Mouse (Mus musculus) monocyte, adult 5-6 weeks (primary cell): ENCODE measurements around the gene Lrrc49. TPM values are rescaled to one million over a fixed set of nuclear protein-coding genes. Genes with fewer than 3 reads are reported as not detected.

Experiments used
- total RNA-seq: library from RNA; stranded (forward); fragments of 200-1000, 200-491, 200-594 nt; gene quantifications from 3 replicates; pipeline ENCODE4 v1.2.3, GENCODE M21; 2017

Lrrc49 gene
- total RNA-seq, 1 experiment from 2014 or later, result 0.86 TPM

Other genes starting within 250 kb of the Lrrc49 start
- 0.21 TPM in 1 of 3 replicates, not detected in the others for gene Thsd4, start 166.1 kb downstream of the Lrrc49 start, total RNA-seq
- gene Larp6, start 24.8 kb upstream of the Lrrc49 start, total RNA-seq, result not detected in 3 replicates
- gene Uaca, start 106.4 kb upstream of the Lrrc49 start, total RNA-seq, result 0.43 TPM in 1 of 3 replicates, not detected in the others